Mouse (Mus musculus): ENCODE measurements at regions not wholly inside any gene's neighbourhood (a gene's known extent, or its start where the extent isn't known, plus 50 kb on each side); places are given as distances from the start of the nearest gene placed in this dataset.

GRCm38 (mm10) chr13:43852888-43853287, 68.3 kb downstream of the Cd83 start:
- DNase-seq = no peak

- no peak for DNase-seq
These were observed 70.4 kb downstream of the Cd83 start for GRCm38 (mm10) chr13:43854973-43855372.

- DNase-seq = no peak
These were observed 76.4 kb downstream of the Cd83 start for GRCm38 (mm10) chr13:43860932-43861331.

- no peak for DNase-seq
These were observed 76.8 kb downstream of the Cd83 start for GRCm38 (mm10) chr13:43861424-43861823.

GRCm38 (mm10) chr13:43862056-43862455, 77.5 kb downstream of the Cd83 start:
- no peak for DNase-seq

- DNase-seq = no peak
These were observed 78.0 kb downstream of the Cd83 start for GRCm38 (mm10) chr13:43862586-43862985.

GRCm38 (mm10) chr13:43863581-43864100, 79.1 kb downstream of the Cd83 start:
- DNase-seq = no peak

GRCm38 (mm10) chr13:43864153-43864861, 79.7 kb downstream of the Cd83 start:
- DNase-seq = peak; percentile 95 to 99

GRCm38 (mm10) chr13:43865036-43865435, 80.5 kb downstream of the Cd83 start:
- DNase-seq = peak in 1 of 2 experiments; percentile 21

- no peak for DNase-seq
These were observed 91.3 kb downstream of the Cd83 start for GRCm38 (mm10) chr13:43875895-43876294.

- DNase-seq = no peak
These were observed 102.7 kb downstream of the Cd83 start for GRCm38 (mm10) chr13:43887284-43887683.

GRCm38 (mm10) chr13:43891928-43892327, 107.4 kb downstream of the Cd83 start:
- DNase-seq = no peak

- no peak for DNase-seq
These were observed 111.4 kb downstream of the Cd83 start for GRCm38 (mm10) chr13:43895990-43896389.

GRCm38 (mm10) chr13:43897046-43897445, 112.5 kb downstream of the Cd83 start:
- no peak for DNase-seq

GRCm38 (mm10) chr13:43898555-43899258, 114.1 kb downstream of the Cd83 start:
- no peak for DNase-seq

GRCm38 (mm10) chr13:43900115-43900514, 115.5 kb downstream of the Cd83 start:
- DNase-seq = peak; percentile 86 to 92

GRCm38 (mm10) chr13:43900758-43901157, 116.2 kb downstream of the Cd83 start:
- peak; percentile 70 to 73 for DNase-seq

GRCm38 (mm10) chr13:43903391-43903790, 118.8 kb downstream of the Cd83 start:
- peak; percentile 76 to 77 for DNase-seq

GRCm38 (mm10) chr13:43904291-43904690, 119.7 kb downstream of the Cd83 start:
- DNase-seq = no peak

GRCm38 (mm10) chr13:43906241-43906640, 121.7 kb downstream of the Cd83 start:
- DNase-seq = no peak

GRCm38 (mm10) chr13:43907425-43907824, 122.8 kb downstream of the Cd83 start:
- DNase-seq = no peak

- DNase-seq = no peak
These were observed 123.6 kb downstream of the Cd83 start for GRCm38 (mm10) chr13:43908041-43908644.

- no peak for DNase-seq
These were observed 125.4 kb downstream of the Cd83 start for GRCm38 (mm10) chr13:43909933-43910332.

- DNase-seq = no peak
These were observed 128.9 kb downstream of the Cd83 start for GRCm38 (mm10) chr13:43913476-43913875.

Data from cerebellum, adult 18-20 months (tissue).